Mouse (Mus musculus) liver, adult 2 months (tissue): ENCODE measurements around the gene Aebp2. TPM values are rescaled to one million over a fixed set of nuclear protein-coding genes. Genes with fewer than 3 reads are reported as not detected.

Experiments used
- DNase-seq: peaks from one replicate; pipeline ENCODE4 v3.0.0-alpha.2; 2011; ENCODE audit warnings: low read depth, low spot score; ENCODE audit errors: extremely low read depth
- H3K27ac ChIP-seq: fragments of 200-500 bp; replicated peaks from 2 replicates; pipeline ENCODE4 v1.5.1; 2012; ENCODE audit warnings: low read depth, mild to moderate bottlenecking, control low read depth, inconsistent platforms, low read length; ENCODE audit not compliant: insufficient read depth
- H3K27me3 ChIP-seq: fragments of 200-500 bp; 2 replicates; pipeline ENCODE4 v1.6.1; 2012; ENCODE audit warnings: mild to moderate bottlenecking, moderate library complexity, low read length, inconsistent platforms; ENCODE audit not compliant: control insufficient read depth, insufficient read depth
- H3K36me3 ChIP-seq: fragments of 200-500 bp; 2 replicates; pipeline ENCODE4 v1.6.1; 2012; ENCODE audit warnings: low read length, inconsistent platforms; ENCODE audit not compliant: control insufficient read depth, insufficient read depth
- H3K4me1 ChIP-seq: fragments of 200-500 bp; 2 replicates; pipeline ENCODE4 v1.6.1; 2011; ENCODE audit warnings: low read length; ENCODE audit not compliant: control insufficient read depth, insufficient read depth
- H3K4me3 ChIP-seq: fragments of 200-500 bp; 2 replicates; pipeline ENCODE4 v1.5.1; 2011; ENCODE audit warnings: low read depth, mild to moderate bottlenecking, control low read depth, low read length, moderate library complexity; ENCODE audit not compliant: insufficient read depth
- H3K79me2 ChIP-seq: fragments of 200-500 bp; 2 replicates; pipeline ENCODE4 v1.6.1; 2012; ENCODE audit warnings: inconsistent platforms, mild to moderate bottlenecking, low read length, moderate library complexity; ENCODE audit not compliant: control insufficient read depth, insufficient read depth
- H3K9ac ChIP-seq: fragments of 200-500 bp; 2 replicates; pipeline ENCODE4 v1.6.1; 2012; ENCODE audit warnings: low read depth, mild to moderate bottlenecking, control low read depth, inconsistent platforms, low read length
- CTCF ChIP-seq: fragments of 200-500 bp; IDR thresholded peaks from 2 replicates; pipeline ENCODE4 v1.5.1; 2011; ENCODE audit warnings: low read depth, low read length, control low read depth
- POLR2A ChIP-seq: fragments of 200-500 bp; IDR thresholded peaks from 2 replicates; pipeline ENCODE4 v1.6.1; 2011; ENCODE audit warnings: low read length, control low read depth; ENCODE audit not compliant: insufficient read depth; ENCODE audit errors: extremely low read depth
- WGBS: fragments of 180-500 bp; shearing (Covaris S2); methylation state at CpG from one replicate; pipeline ENCODE4 v1.1.7; 2018; 5-methylcytosine and 5-hydroxymethylcytosine counted together
- polyA plus RNA-seq: library from polyadenylated mRNA; depleted of rRNA; stranded (reverse); fragments of >200 nt; gene quantifications from 2 replicates; pipeline ENCODE4 v1.2.3, GENCODE M21; 2012
- total RNA-seq: library from RNA; depleted of rRNA; stranded (reverse); fragments of >200 nt; gene quantifications from 2 replicates; pipeline ENCODE4 v1.2.3, GENCODE M21; 2014

The Aebp2 gene
- total and polyA plus RNA-seq, 2 experiments = 10.0 to 13.5 TPM

DNA sequence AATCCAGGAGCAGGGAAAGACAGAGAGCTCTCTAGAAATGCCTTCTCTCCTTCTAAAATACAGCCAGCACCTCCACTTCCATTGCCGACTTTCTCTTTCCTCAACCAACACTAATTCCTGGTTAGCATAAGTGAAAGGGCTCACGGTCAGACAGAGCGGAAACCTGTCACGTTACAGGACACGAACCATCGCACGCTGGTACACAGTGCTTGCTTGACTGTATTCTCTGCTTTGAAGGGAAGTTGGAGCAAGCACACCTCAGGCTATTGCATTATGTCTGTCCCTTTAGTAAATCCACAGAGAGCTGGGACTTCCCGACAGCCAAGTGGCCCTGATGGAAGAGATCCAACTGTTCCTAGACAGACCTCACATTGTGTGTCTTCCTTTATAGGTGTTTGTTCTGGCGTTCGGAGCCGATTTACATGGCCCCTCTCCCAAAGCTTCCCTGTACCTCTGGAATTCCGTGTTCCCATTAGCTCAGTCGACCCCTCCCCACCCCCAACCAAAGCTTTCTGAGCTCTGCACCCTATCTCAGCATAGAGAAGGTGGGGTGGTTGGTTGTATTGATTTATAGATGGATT lies 10.5 kb upstream of the Aebp2 start:
- Histone ChIP-seq H3K4me3 (no peak overlapping the region), H3K27ac (no peak overlapping the region), H3K79me2 (no peaks in the 10 kb centered on the region), H3K4me1 (no peaks in the 10 kb centered on the region), H3K36me3 (0 out of 2 replicates have a peak, but pooled peaks cover 2% of the 10 kb centered on the region), H3K9ac (no peak overlapping the region), H3K27me3 (no peaks in the 10 kb centered on the region)
- DNase-seq = no peak
- 82% methylated on average over 13 of the region's 13 CpGs for WGBS
- TF ChIP-seq CTCF (no peak), POLR2A (no peak)

DNA sequence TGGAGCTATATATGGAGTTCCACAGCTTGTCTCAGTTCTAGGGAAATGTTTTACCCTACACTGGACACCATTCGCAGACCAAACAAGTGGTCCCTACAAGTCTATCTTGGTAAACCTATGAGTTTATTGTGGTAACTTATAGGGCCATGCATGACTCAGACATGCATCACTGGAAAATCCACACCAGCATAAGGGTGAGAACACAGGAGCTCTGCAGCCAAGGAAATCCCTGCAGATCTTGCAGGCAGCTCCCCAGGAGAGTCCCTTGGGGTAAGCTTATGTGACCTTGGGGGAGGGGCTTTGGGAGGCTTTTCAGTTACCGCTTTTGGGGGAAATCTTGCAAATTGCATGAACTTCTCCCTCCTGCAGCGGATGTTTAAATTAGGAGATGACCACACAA lies 8.6 kb upstream of the Aebp2 start:
- Histone ChIP-seq H3K4me1 (no peaks in the 10 kb centered on the region), H3K27ac (no peak overlapping the region), H3K9ac (no peak overlapping the region), H3K36me3 (0 out of 2 replicates have a peak, but pooled peaks cover 2% of the 10 kb centered on the region), H3K27me3 (no peaks in the 10 kb centered on the region), H3K4me3 (no peak overlapping the region), H3K79me2 (no peaks in the 10 kb centered on the region)
- WGBS = 91% methylated on average over 3 of the region's 3 CpGs
- TF ChIP-seq POLR2A (no peak), CTCF (no peak)
- DNase-seq = no peak

DNA sequence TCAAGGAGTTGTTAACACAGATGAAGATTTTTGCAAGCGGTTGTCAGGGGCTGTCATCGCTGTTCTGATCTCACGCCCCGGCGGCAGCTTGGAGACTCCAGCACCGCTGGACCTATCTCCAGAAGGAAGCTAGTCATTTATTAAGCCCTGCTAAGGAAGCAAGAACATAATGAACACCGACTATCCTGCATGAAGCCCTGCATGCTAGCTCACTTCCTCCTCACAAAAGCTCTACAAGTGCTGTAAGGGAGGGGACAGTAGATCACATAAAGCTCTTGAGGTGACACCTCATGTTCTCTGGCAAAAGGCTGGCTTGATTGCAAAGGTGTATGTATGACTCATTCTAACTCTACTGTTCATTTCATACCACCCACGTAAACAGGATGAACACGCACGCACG lies 7.8 kb upstream of the Aebp2 start:
- no peak for TF ChIP-seq CTCF
- TF ChIP-seq POLR2A = no peak
- Histone ChIP-seq H3K79me2 (no peaks in the 10 kb centered on the region), H3K36me3 (0 out of 2 replicates have a peak, but pooled peaks cover 2% of the 10 kb centered on the region), H3K9ac (no peak overlapping the region), H3K27me3 (no peaks in the 10 kb centered on the region), H3K4me1 (no peaks in the 10 kb centered on the region), H3K4me3 (no peak overlapping the region), H3K27ac (no peak overlapping the region)
- no peak for DNase-seq
- WGBS = 81% methylated on average over 11 of the region's 11 CpGs

DNA sequence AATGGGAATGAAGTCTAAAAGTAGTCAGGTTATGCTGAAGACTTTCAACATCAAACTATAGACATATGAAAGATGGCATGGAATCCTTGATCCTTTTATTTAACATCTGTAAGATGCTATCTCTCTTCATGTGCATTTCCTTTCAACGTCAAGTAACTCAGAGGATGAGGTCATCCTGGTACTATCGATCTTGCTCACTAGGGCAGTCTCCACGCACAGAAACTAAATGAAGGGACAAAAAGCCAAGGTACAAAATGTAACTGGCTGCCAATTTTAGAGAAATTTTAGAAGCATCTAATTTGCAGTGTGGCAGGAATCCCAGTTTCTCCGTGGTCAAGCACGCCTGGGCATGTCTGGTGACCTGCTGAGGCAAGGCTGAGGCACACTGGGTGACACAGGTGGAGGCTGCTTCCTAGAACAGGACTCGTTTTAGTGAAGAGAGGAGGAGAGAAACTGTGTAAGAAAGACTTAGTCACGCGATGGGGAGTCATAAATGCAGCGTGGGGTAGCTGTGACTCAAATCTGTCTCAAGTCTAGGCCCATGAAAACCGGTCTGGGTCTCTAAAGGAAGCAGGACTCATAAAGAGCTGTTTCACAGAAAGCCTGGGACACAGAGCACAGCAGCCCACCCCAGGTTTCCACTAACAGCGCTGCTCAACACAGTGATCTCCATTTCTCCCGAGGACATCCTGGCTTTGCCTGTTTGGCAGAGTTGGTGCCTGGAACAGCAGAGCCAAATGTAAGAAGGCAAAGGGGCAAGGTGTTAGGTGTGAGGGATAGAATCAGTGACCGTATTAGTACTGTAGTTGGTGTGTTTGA lies 1.7 kb upstream of the Aebp2 start:
- 64% methylated on average over 13 of the region's 13 CpGs for WGBS
- no peaks in the 10 kb centered on the region for H3K27me3 ChIP-seq

GRCm38 (mm10) chr6:140621622-140622021 lies 841 bp upstream of the Aebp2 start:
- H3K9ac ChIP-seq = no peak overlapping the region
- no peaks in the 10 kb centered on the region for H3K36me3 ChIP-seq
- no peak overlapping the region for H3K27ac ChIP-seq
- H3K4me3 ChIP-seq = no peak overlapping the region
- H3K4me1 ChIP-seq = peaks cover 13% of the 10 kb centered on the region
- DNase-seq = no peak
- TF ChIP-seq POLR2A (no peak), CTCF (no peak)
- peaks cover 18% of the 10 kb centered on the region; the same call in 1 of the 2 replicates for H3K79me2 ChIP-seq
- no peaks in the 10 kb centered on the region for H3K27me3 ChIP-seq
- 97% methylated on average over 1 of the region's 1 CpGs for WGBS

More for the DNA sequence above, 1.7 kb upstream of the Aebp2 start:
- Histone ChIP-seq H3K36me3 (no peaks in the 10 kb centered on the region), H3K9ac (no peak overlapping the region), H3K4me3 (no peak overlapping the region), H3K79me2 (peaks cover 14% of the 10 kb centered on the region; the same call in 1 of the 2 replicates), H3K27ac (no peak overlapping the region), H3K4me1 (peaks cover 6% of the 10 kb centered on the region)
- TF ChIP-seq CTCF (no peak), POLR2A (no peak)
- DNase-seq = peak; percentile 73
